ENCODE assay signal across 8 mouse cellular contexts in the genomic region with DNA sequence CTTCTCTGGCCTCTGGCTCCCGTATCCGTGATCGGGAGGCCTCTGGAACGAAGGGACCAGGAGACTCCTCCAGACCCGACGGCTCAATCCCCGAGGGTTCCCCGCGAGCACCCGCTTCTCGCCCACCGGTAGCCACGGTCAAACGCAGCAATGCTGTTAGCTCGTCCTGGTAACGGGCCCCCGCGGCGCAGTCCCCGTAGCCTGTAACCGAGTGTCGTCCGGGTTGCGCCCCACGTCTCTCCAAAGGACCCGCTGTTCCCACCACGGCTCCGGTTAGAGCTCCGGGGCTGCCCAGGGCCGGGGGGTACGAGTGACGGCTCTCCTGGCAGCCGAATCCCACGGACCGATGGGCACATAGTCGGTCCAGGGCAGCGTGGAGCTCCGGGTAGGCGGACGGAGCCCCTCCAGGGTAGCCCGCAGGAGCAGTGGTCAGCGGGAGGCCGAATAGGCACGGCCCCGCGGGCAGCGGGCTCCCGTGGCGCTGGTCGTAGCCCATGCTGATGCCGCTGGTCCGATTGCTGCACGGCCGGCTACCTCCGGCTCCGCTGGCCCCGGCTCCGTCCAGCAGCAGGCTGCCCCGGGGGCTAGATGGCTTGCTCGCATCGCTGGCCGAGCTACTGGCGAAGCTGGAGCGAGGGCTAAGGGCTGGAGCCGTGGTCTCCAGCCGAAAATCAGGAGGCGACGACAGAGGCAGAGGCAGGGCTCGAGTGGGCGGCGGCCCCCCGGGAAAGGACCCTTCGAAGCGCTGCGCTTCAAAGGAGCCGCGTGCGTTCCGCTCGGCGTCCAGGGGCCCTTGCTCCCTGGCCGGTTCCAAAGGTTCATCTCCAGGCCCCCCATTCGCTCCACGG. TPM values are rescaled to one million over a fixed set of nuclear protein-coding genes. Genes with fewer than 3 reads are reported as not detected.
DNase-seq lines count a peak whose midpoint lies in the region; ATAC-seq and TF ChIP-seq lines count a peak whose summit lies in the region.
"Had no signal": no experiment of that assay in that cellular context is flagged by ENCODE, and none has a peak within 500 bp of the region (broad histone marks: within the 10 kb centered on the region; RNA-seq: fewer than 3 reads in every experiment).

No protein-coding gene starts in this region.

- no peaks in the 10 kb centered on the region for H3K27me3 ChIP-seq in C2C12 (ENCODE audit: control insufficient read depth, insufficient read depth, insufficient read length)
- no peaks in the 10 kb centered on the region for H3K27me3 ChIP-seq in intestine, embryonic 14.5 days (replicated peaks; ENCODE audit: control insufficient read depth, insufficient read depth, low read length)
- peaks cover 85% of the 10 kb centered on the region for H3K27me3 ChIP-seq in liver, embryonic 15.5 days
- H3K27me3 ChIP-seq in stomach, embryonic 15.5 days (replicated peaks): no peaks in the 10 kb centered on the region

- 0 out of 2 replicates have a peak, but pooled peaks have one; percentile 4 for TF ChIP-seq POLR2A in embryonic fibroblast, embryonic 13.5 days (IDR thresholded peaks at IDR 0.05; ENCODE audit: low read depth, low read length)

- peaks cover 29% of the 10 kb centered on the region for H3K36me3 ChIP-seq in C2C12 (ENCODE audit: control insufficient read depth, insufficient read depth)
- H3K36me3 ChIP-seq in intestine, embryonic 14.5 days (ENCODE audit: control insufficient read depth, insufficient read depth, low read length): peaks cover 12% of the 10 kb centered on the region
- peaks cover under 1% of the 10 kb centered on the region; the same call in 1 of the 2 replicates for H3K36me3 ChIP-seq in liver, embryonic 15.5 days (replicated peaks)
- H3K36me3 ChIP-seq in stomach, embryonic 15.5 days: no peaks in the 10 kb centered on the region; the same call in 1 of the 2 replicates

- H3K27ac ChIP-seq in embryonic fibroblast, embryonic 13.5 days (ENCODE audit: insufficient read depth, low read length): peak overlapping the region; percentile 85
- H3K27ac ChIP-seq in intestine, embryonic 14.5 days (ENCODE audit: low read depth): peak overlapping the region; percentile 93
- peak overlapping the region; percentile 26; the same call in 1 of the 2 replicates for H3K27ac ChIP-seq in liver, embryonic 15.5 days (replicated peaks)
- peak overlapping the region; percentile 94 for H3K27ac ChIP-seq in stomach, embryonic 15.5 days

- peaks cover 55% of the 10 kb centered on the region for H3K79me3 ChIP-seq in C2C12 (ENCODE audit: low read depth)

- H3K79me2 ChIP-seq in C2C12 (ENCODE audit: control insufficient read depth, insufficient read depth): peaks cover 65% of the 10 kb centered on the region

- DNase-seq in 3T3-L1 (ENCODE audit: low read depth, low spot score): peak; percentile 21
- DNase-seq in intestine, embryonic 14.5 days (ENCODE audit: low spot score): peak; percentile 82
- DNase-seq in left cerebral cortex, adult 8-10 months (ENCODE audit: low spot score in 2 of 2): no peak

- peak overlapping the region; percentile 86 for H3K9ac ChIP-seq in intestine, embryonic 14.5 days (ENCODE audit: low read length)
- H3K9ac ChIP-seq in liver, embryonic 15.5 days: peak overlapping the region; percentile 44
- peak overlapping the region; percentile 56 for H3K9ac ChIP-seq in stomach, embryonic 15.5 days

- no peaks in the 10 kb centered on the region for H3K9me3 ChIP-seq in intestine, embryonic 14.5 days (ENCODE audit: control insufficient read depth, low read length)
- no peaks in the 10 kb centered on the region for H3K9me3 ChIP-seq in liver, embryonic 15.5 days (replicated peaks)
- H3K9me3 ChIP-seq in stomach, embryonic 15.5 days: no peaks in the 10 kb centered on the region

- H3ac ChIP-seq in C2C12 (ENCODE audit: control insufficient read depth, insufficient read length, low read depth): peak overlapping the region; percentile 70

- ATAC-seq in intestine, embryonic 14.5 days (replicated peaks; ENCODE audit: low FRiP score, low TSS enrichment, low read depth): no peak
- ATAC-seq in liver, embryonic 15.5 days (ENCODE audit: insufficient read depth): no peak
- no peak for ATAC-seq in stomach, embryonic 15.5 days (ENCODE audit: insufficient read depth, low FRiP score, low read depth)

- H3K4me1 ChIP-seq in embryonic fibroblast, embryonic 13.5 days (ENCODE audit: control insufficient read depth, insufficient read depth, low read length): peaks cover 6% of the 10 kb centered on the region; the same call in 1 of the 2 replicates
- H3K4me1 ChIP-seq in intestine, embryonic 14.5 days (replicated peaks; ENCODE audit: control insufficient read depth, insufficient read depth, low read length): peaks cover 38% of the 10 kb centered on the region
- H3K4me1 ChIP-seq in liver, embryonic 15.5 days (replicated peaks): peaks cover 76% of the 10 kb centered on the region
- H3K4me1 ChIP-seq in stomach, embryonic 15.5 days: peaks cover 35% of the 10 kb centered on the region

- H3K4me2 ChIP-seq in intestine, embryonic 14.5 days (ENCODE audit: low read length): peak overlapping the region; percentile 93
- peak overlapping the region; percentile 68 for H3K4me2 ChIP-seq in liver, embryonic 15.5 days
- peak overlapping the region; percentile 85 for H3K4me2 ChIP-seq in stomach, embryonic 15.5 days

- TF ChIP-seq CTCF in C2C12 (IDR thresholded peaks at IDR 0.05; ENCODE audit: control insufficient read depth, insufficient read depth, insufficient read length): no peak
- no peak for TF ChIP-seq CTCF in embryonic fibroblast, embryonic 13.5 days (IDR thresholded peaks at IDR 0.05; ENCODE audit: borderline replicate concordance, insufficient read depth, low read length)

- H3K4me3 ChIP-seq in C2C12 (ENCODE audit: insufficient read depth, poor library complexity, severe bottlenecking): peak overlapping the region; percentile 90
- H3K4me3 ChIP-seq in embryonic fibroblast, embryonic 13.5 days (ENCODE audit: insufficient read depth, low read length): peak overlapping the region; percentile 87
- H3K4me3 ChIP-seq in intestine, embryonic 14.5 days (ENCODE audit: low read depth, low read length): peak overlapping the region; percentile 95
- H3K4me3 ChIP-seq in liver, embryonic 15.5 days (replicated peaks): peak overlapping the region; percentile 58
- peak overlapping the region; percentile 74 for H3K4me3 ChIP-seq in stomach, embryonic 15.5 days (replicated peaks)

- WGBS in intestine, embryonic 14.5 days: under 1% methylated on average over 84 of the region's 84 CpGs
- 2% methylated on average over 84 of the region's 84 CpGs for WGBS in liver, embryonic 15.5 days (ENCODE audit: insufficient replicate concordance)
- under 1% methylated on average over 84 of the region's 84 CpGs for WGBS in stomach, embryonic 15.5 days

TF ChIP-seq in C2C12, 6 proteins besides CTCF, POLR2A, EP300 and RAD21:
- no peak for TF ChIP-seq USF1 (IDR thresholded peaks at IDR 0.05; ENCODE audit: low read depth)
- TF ChIP-seq FOSL1 (IDR thresholded peaks at IDR 0.05; ENCODE audit: insufficient read depth, low read length, poor library complexity, severe bottlenecking): no peak
- TF ChIP-seq MAX (IDR thresholded peaks at IDR 0.05): no peak
- TF ChIP-seq MYOG (IDR thresholded peaks at IDR 0.05; ENCODE audit: control insufficient read depth, extremely low read depth, insufficient read length): no peak
- TF ChIP-seq CEBPB (IDR thresholded peaks at IDR 0.05; ENCODE audit: low read depth): no peak
- TF ChIP-seq MYOD1 (IDR thresholded peaks at IDR 0.05; ENCODE audit: control insufficient read depth, insufficient read length, low read depth): no peak

RNA-seq across cellular contexts. Expression of gene Ajuba, which starts 0.9 kb away (rescaled TPM):
- polyA plus RNA-seq in C2C12 (2012; fragmentation: generic; extraction: Trizol): 50.7 TPM
- 39.4 and 44.3 TPM in 2 replicates for polyA plus RNA-seq in embryonic fibroblast, embryonic 13.5 days (2011; ENCODE audit: insufficient read length, low read depth, missing spikeins)
- polyA plus RNA-seq in intestine, embryonic 14.5 days (2014; fragmentation: Nextera tagmentation; extraction: Ambion mirVana): 14.5 and 19.0 TPM in 2 replicates
- 5.6 TPM in 2 replicates for polyA plus RNA-seq in liver, embryonic 15.5 days (2015; fragmentation: Nextera tagmentation; extraction: Ambion mirVana)
- 30.8 and 32.0 TPM in 2 replicates for polyA plus RNA-seq in stomach, embryonic 15.5 days (2015; fragmentation: Nextera tagmentation; extraction: Ambion mirVana)
- 1 to 10 TPM; 1.3 to 2.4 (median 1.7) TPM for total RNA-seq in left cerebral cortex, adult 8-10 months (2022)

RNA-seq across cellular contexts. Expression of gene Haus4, which starts 22.0 kb away (rescaled TPM):
- polyA plus RNA-seq in C2C12 (2012; fragmentation: generic; extraction: Trizol): 30.0 TPM
- 21.4 and 33.1 TPM in 2 replicates for polyA plus RNA-seq in embryonic fibroblast, embryonic 13.5 days (2011; ENCODE audit: insufficient read length, low read depth, missing spikeins)
- 57.9 and 58.2 TPM in 2 replicates for polyA plus RNA-seq in intestine, embryonic 14.5 days (2014; fragmentation: Nextera tagmentation; extraction: Ambion mirVana)
- polyA plus RNA-seq in liver, embryonic 15.5 days (2015; fragmentation: Nextera tagmentation; extraction: Ambion mirVana): 33.7 and 34.1 TPM in 2 replicates
- 48.3 and 49.3 TPM in 2 replicates for polyA plus RNA-seq in stomach, embryonic 15.5 days (2015; fragmentation: Nextera tagmentation; extraction: Ambion mirVana)
- 1 to 10 TPM; 3.0 to 4.7 (median 3.4) TPM for total RNA-seq in left cerebral cortex, adult 8-10 months (2022)

RNA-seq across cellular contexts. Expression of gene 4931414P19Rik, which starts 29.3 kb away (rescaled TPM):
- polyA plus RNA-seq in C2C12 (2012; fragmentation: generic; extraction: Trizol): 6.0 TPM
- 3.6 and 4.8 TPM in 2 replicates for polyA plus RNA-seq in embryonic fibroblast, embryonic 13.5 days (2011; ENCODE audit: insufficient read length, low read depth, missing spikeins)
- 6.6 and 7.1 TPM in 2 replicates for polyA plus RNA-seq in intestine, embryonic 14.5 days (2014; fragmentation: Nextera tagmentation; extraction: Ambion mirVana)
- 1.9 and 2.9 TPM in 2 replicates for polyA plus RNA-seq in liver, embryonic 15.5 days (2015; fragmentation: Nextera tagmentation; extraction: Ambion mirVana)
- 6.7 and 8.3 TPM in 2 replicates for polyA plus RNA-seq in stomach, embryonic 15.5 days (2015; fragmentation: Nextera tagmentation; extraction: Ambion mirVana)
- 1 to 10 TPM; 4.7 to 6.3 (median 5.7) TPM for total RNA-seq in left cerebral cortex, adult 8-10 months (2022)

RNA-seq across cellular contexts. Expression of gene Psmb5, which starts 41.4 kb away (rescaled TPM):
- 469 TPM for polyA plus RNA-seq in C2C12 (2012; fragmentation: generic; extraction: Trizol)
- polyA plus RNA-seq in embryonic fibroblast, embryonic 13.5 days (2011; ENCODE audit: insufficient read length, low read depth, missing spikeins): 147 and 178 TPM in 2 replicates
- 395 and 412 TPM in 2 replicates for polyA plus RNA-seq in intestine, embryonic 14.5 days (2014; fragmentation: Nextera tagmentation; extraction: Ambion mirVana)
- polyA plus RNA-seq in liver, embryonic 15.5 days (2015; fragmentation: Nextera tagmentation; extraction: Ambion mirVana): 204 and 211 TPM in 2 replicates
- polyA plus RNA-seq in stomach, embryonic 15.5 days (2015; fragmentation: Nextera tagmentation; extraction: Ambion mirVana): 370 and 382 TPM in 2 replicates
- total RNA-seq in left cerebral cortex, adult 8-10 months (2022): 100 to 1,000 TPM; 151 to 185 (median 175) TPM

RNA-seq across cellular contexts. Expression of gene Psmb11, which starts 44.8 kb away (rescaled TPM):
- 0.01 TPM for polyA plus RNA-seq in C2C12 (2012; fragmentation: generic; extraction: Trizol)
- polyA plus RNA-seq in embryonic fibroblast, embryonic 13.5 days (2011; ENCODE audit: insufficient read length, low read depth, missing spikeins): not detected in 2 replicates
- polyA plus RNA-seq in intestine, embryonic 14.5 days (2014; fragmentation: Nextera tagmentation; extraction: Ambion mirVana): not detected in 2 replicates
- polyA plus RNA-seq in liver, embryonic 15.5 days (2015; fragmentation: Nextera tagmentation; extraction: Ambion mirVana): not detected in 2 replicates
- 0.03 TPM in 2 replicates for polyA plus RNA-seq in stomach, embryonic 15.5 days (2015; fragmentation: Nextera tagmentation; extraction: Ambion mirVana)
- under 1 TPM in 3 of 4 experiments, not detected in 1; 0.14 to 0.63 (median 0.14) TPM for total RNA-seq in left cerebral cortex, adult 8-10 months (2022)
- polyA plus RNA-seq: gonadal fat pad, adult 2 months had no signal

Comparison
In these comparisons a context has a peak if more than half of its experiments do, and no peak if none do; other contexts are left out.
1. DNase-seq: peak in 3T3-L1 (single experiment) and intestine, embryonic 14.5 days (single experiment); none in left cerebral cortex, adult 8-10 months (0 of 2).
2. H3K27ac ChIP-seq: peak in every context shown above with its lines; median percentile 94 in stomach, embryonic 15.5 days; 93 in intestine, embryonic 14.5 days; 85 in embryonic fibroblast, embryonic 13.5 days; 26 in liver, embryonic 15.5 days.
3. Peak in every context shown above with its lines, with median percentiles within 50 percentile points of each other: H3K4me3 ChIP-seq, H3K4me2 ChIP-seq and H3K9ac ChIP-seq.